Mouse (Mus musculus) cerebellum, postnatal 36 days (tissue): Measurements from ENCODE around the gene Fermt2.
"Not testable (repeated sequence)": the region's sequence is repeated elsewhere in the genome, so short reads cannot be mapped to it uniquely, and the experiment has no call there.

Source experiments
- DNase-seq, 2 experiments: peaks; one replicate each; pipeline ENCODE4 v3.0.0; 2021 to 2022; ENCODE audit warnings: mixed read lengths in 2 of 2

The Fermt2 gene

DNA sequence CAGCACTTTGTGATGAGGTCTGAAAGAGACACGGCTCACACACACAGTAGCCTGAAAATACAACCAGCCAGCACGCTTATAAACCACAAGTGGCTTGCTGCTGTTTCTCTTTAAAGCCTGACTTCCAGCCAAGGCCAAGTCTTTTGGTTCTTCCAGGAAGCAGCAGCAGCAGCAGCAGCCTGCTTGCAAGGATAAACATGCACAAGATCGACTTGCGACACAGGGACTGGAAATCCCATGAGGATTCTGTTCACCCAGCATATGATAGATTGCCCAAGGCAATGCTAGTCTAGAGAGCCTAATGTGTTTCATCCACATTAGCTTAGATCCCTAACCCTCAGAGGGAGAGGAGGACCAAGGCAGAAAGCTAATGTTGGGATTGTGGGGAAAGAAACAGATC is 22.0 kb downstream of the Fermt2 start:
- DNase-seq, result no peak

DNA sequence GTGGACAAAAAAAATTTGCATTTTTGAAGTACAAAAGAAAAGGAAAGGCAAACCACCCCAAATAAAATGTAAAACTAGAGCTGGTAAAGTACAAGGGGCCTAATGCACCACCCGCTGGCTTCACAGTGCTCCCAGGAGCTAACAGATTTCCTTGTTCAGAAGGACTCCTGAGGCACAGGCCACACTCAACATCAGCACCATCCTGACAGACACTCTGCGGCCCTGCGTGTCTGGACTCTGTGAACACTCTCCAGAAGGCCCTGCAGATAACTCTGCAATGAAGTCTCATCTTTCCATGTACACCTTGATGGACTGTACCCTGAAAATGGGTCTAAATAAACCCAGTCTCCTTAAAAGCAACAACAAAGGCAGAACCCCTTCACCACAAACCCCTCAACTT is 22.5 kb downstream of the Fermt2 start:
- no peak for DNase-seq

- DNase-seq, result no peak
Measured at GRCm38 (mm10) chr14:45507032-45507431, 22.9 kb downstream of the Fermt2 start.

- no peak for DNase-seq
Measured at GRCm38 (mm10) chr14:45506165-45506564, 23.8 kb downstream of the Fermt2 start.

DNA sequence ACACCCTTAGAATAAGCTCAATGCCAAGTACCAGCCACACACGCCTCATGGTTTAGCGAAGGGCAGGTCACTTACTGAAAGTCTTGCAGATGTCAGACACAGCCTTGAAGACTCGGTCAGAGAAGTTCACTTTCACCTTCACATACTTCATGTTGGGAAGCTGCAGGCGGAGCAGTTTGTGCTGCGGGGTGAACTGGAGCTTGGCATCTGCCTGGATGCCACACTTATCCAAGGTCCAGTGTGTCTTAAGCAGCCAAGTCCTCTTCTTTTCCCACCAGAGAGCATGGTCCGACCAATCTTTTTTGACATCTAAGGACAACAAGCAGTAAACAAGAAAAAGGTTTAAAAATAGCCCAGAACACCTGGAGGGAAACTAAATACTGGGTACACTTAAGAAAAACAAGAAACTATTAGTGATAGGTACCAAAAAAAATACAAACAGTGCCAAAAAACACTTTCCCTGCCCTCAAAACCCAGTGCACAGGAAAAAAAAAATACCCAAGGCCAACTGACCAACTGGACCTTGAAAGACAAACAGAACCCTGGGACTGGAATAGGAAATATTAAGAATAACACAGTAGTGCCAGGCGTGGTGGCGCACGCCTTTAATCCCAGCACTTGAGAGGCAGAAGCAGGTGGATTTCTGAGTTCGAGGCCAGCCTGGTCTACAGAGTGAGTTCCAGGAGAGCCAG is 25.4 kb downstream of the Fermt2 start:
- DNase-seq, result no peak

GRCm38 (mm10) chr14:45503934-45504333 is 26.0 kb downstream of the Fermt2 start:
- no peak for DNase-seq

- no peak for DNase-seq
Measured at GRCm38 (mm10) chr14:45500052-45500451, 29.9 kb downstream of the Fermt2 start.

- no peak for DNase-seq
Measured at GRCm38 (mm10) chr14:45497116-45497515, 32.8 kb downstream of the Fermt2 start.

DNA sequence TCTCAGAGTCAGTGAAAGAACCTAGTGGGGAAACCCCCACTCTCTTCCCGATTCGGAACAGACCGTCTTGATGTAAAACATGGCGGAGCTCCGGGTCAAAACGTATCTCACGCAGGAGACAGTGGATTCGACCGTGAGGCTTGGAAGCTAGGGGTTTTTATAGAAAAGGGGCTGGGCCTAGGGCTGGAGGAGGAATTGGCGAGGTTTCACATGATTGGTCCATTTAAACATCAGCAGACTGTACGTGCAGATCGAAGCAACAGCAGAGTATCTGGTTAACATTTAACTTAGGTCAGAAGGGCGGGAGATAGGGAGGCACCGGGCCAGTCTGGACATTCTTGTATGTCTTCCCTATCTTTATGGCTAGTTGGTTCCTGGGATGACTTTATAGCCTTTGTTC is 34.1 kb downstream of the Fermt2 start:
- DNase-seq, result not testable (repeated sequence)

DNA sequence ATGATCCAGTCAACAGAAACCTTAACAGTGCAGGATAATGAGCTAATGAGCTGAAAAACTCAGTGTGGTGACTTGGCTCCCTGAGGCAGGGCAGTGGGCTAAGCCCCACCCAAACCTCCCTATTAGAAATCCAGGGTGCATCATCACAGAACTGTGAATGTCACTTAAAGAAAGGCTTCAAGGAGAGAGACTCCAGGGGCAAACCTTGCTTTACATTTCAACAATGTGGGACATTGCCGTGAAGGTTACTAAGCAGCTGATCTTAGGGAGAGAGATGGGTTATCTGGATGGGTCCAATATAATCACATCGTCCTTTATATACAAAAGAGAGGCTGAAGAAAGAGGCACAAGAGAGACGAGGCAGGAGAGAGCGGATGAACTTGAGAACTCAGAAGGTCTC is 36.0 kb downstream of the Fermt2 start:
- DNase-seq, result no peak

DNA sequence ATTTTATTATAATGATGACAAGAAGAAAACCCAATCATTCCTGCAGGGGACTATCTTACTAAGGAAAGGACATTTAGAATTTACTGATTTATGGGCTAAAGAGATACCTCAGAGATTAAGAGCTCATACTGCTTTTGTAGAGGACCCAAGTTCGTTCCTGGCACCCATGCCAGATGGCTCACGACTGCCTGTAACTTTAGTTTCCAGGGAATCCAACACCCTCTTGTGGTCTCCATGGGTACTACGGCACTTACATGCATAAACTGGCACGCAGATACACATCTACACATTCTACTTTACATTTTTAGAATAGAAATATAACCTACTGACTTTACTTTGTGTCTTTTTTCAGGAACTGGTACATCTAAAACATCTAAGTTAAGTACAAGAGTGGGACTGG is 37.2 kb downstream of the Fermt2 start:
- DNase-seq, result no peak

- no peak for DNase-seq
Measured at GRCm38 (mm10) chr14:45492038-45492437, 37.9 kb downstream of the Fermt2 start.

GRCm38 (mm10) chr14:45487201-45487600 is 42.7 kb downstream of the Fermt2 start:
- not testable (repeated sequence) for DNase-seq

DNA sequence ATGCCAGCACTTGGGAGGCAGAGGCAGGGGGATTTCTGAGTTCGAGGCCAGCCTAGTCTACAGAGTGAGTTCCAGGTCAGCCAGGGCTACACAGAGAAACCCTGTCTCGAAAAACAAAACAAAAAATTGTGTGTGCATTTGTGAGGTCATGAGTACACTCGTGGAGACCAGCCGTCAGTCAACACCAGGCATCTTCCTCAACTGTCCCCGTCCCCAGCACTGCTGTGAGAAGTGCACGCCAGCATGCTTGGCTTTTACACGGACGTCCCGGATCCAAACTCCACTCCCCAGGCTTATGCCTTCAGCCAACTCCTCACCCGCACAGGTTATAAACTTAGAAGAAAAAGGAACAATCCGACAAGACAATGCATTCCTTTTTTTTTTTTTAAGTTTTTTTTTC is 46.6 kb downstream of the Fermt2 start:
- DNase-seq, result not testable (repeated sequence)

- no peak for DNase-seq
Measured at GRCm38 (mm10) chr14:45478977-45479806, 50.7 kb downstream of the Fermt2 start.

- no peak for DNase-seq
Measured at GRCm38 (mm10) chr14:45478515-45478914, 51.4 kb downstream of the Fermt2 start.

DNA sequence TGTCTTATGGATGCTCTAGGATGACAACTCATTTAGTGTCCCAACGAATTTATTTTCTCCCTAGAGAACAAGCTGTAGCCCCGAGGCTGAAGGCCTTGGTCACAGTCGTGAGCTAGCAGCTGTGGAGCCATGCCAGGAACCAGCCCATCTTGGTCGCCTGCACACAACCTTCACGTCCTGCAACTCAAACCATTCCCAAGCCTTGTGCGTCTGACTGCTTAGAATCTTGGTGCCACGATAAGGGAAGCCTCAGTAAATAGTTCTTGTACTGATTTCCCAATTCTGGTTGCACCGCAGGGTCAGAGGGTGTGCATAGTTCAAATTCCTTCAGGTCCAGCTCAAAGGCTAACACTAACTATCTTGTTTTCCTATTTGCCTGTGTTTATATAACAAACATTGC is 52.3 kb downstream of the Fermt2 start:
- DNase-seq, result no peak

- no peak for DNase-seq
Measured at GRCm38 (mm10) chr14:45476990-45477389, 52.9 kb downstream of the Fermt2 start.

DNA sequence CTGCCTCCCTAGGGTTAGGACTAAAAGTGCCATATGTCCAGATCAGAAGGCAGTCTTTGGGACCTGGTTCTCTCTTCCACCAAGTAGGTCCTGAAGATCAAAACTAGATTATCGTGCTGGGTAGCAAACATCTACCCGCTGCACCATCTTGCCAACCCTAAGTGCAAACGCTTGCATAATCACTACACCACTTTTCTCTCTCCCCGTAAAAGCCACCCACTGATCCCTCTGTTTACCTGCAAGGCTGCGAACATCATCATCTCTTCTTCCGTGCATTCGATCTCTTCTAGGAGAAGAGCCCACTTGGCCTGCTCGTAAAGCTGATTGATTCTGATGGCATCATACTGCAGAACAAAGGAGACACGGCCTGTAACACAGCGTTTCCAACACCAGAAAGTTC is 57.4 kb downstream of the Fermt2 start:
- no peak for DNase-seq

DNA sequence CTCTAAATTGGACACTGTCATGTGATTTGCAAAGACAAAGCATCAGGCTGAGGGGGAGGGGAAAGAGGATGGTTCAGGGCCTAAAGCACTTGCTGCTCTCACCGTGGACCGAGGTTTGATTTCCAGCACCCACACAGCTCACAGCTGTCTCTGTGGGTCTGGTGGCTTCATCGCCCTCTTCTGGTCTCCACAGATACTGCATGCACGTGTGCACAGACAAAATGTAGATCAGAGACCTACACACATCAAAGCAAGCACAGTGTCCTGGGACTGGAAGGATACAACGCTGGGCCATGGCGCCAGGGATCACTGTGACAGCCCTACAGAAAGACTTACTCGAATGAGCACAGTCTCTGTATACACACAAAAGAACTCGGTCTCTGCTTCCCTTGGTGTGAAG is 60.5 kb downstream of the Fermt2 start:
- DNase-seq, result no peak

- DNase-seq, result not testable (repeated sequence)
Measured at GRCm38 (mm10) chr14:45466371-45466770, 63.5 kb downstream of the Fermt2 start.

- DNase-seq, result no peak
Measured at GRCm38 (mm10) chr14:45464036-45465035, 65.6 kb downstream of the Fermt2 start.

DNA sequence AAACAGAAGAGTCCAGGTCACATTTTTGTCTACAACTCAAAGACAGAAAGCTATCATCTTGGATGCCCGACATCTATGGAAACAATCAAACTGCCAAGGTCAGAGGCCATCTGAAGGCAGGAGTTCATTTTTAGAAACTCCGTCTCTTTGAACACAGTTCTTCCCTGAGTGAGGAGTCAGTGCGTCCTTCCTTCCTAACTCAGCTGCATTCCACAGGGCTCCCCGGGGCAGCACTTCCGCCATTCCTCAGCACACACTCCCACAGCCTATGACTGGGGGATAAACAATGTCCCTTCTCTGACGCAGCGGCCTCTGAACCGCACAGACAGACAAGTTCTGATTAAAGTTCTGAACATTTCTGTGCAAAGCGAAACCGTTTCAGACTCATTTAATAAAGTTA is 66.3 kb downstream of the Fermt2 start:
- DNase-seq, result no peak
